Mouse (Mus musculus): Measurements from ENCODE around the gene Adk.

DNA sequence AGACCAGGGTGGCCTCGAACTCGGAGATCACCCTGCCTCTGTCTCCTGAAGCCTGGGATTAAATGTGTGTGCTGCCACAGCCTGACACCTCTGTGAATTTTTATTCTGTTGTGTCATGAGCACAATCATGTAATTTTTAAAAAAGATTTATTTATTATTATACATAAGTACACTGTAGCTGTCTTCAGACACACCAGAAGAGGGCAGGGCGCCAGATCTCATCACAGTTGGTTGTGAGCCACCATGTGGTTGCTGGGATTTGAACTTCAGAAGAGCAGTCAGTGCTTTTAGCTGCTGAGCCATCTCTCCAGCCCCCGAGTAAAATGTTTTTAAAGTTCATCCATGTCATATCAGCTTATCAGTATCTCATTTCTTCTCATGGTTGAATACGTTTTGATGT is 33.3 kb downstream of the Adk start:
- TF ChIP-seq RCOR1 (conservative IDR thresholded peaks at IDR 0.05; ENCODE audit: low read depth, low read length) (no peak), GABPA (IDR thresholded peaks at IDR 0.05; ENCODE audit: insufficient replicate concordance, low read depth, low read length) (no peak), CHD2 (IDR thresholded peaks at IDR 0.05; ENCODE audit: low read length) (no peak), MXI1 (IDR thresholded peaks at IDR 0.05; ENCODE audit: low read depth, low read length) (no peak), CHD1 (IDR thresholded peaks at IDR 0.05; ENCODE audit: low read depth, low read length) (no peak), RAD21 (IDR thresholded peaks at IDR 0.05; ENCODE audit: low read depth, low read length) (no peak)

Measured in CH12.LX (cell line).